Mouse (Mus musculus) left cerebral cortex, adult 8-10 months (tissue): ENCODE results near the gene Qprt. TPM values are rescaled to one million over a fixed set of nuclear protein-coding genes. Genes with fewer than 3 reads are reported as not detected.
"Not testable (repeated sequence)": the region's sequence is repeated elsewhere in the genome, so short reads cannot be mapped to it uniquely, and the experiment has no call there.

ENCODE experiments used
- DNase-seq, 2 experiments: peaks; one replicate each; pipeline ENCODE4 v3.0.0; 2022; ENCODE audit warnings: low spot score in 2 of 2
- total RNA-seq, 4 experiments: library from RNA; stranded (reverse); gene quantifications; 2 replicates each; pipeline ENCODE4 v1.2.4; 2022

Gene Qprt
- total RNA-seq, 4 experiments from 2014 or later: 0.19 to 0.50 (median 0.28) TPM; not detected in 1

GRCm38 (mm10) chr7:127099528-127099927, 22.5 kb downstream of the Qprt start:
- no peak for DNase-seq

GRCm38 (mm10) chr7:127098950-127099349, 23.1 kb downstream of the Qprt start:
- no peak for DNase-seq

GRCm38 (mm10) chr7:127098521-127098920, 23.5 kb downstream of the Qprt start:
- no peak for DNase-seq

- DNase-seq: no peak
Measured at GRCm38 (mm10) chr7:127096456-127096855, 25.6 kb downstream of the Qprt start.

- no peak for DNase-seq
Measured at GRCm38 (mm10) chr7:127093914-127094313, 28.1 kb downstream of the Qprt start.

GRCm38 (mm10) chr7:127091114-127091896, 30.7 kb downstream of the Qprt start, which contains the start of gene AI467606:
Gene AI467606, plus strand, starts transcription at chr7:127091359.
- DNase-seq: no peak

GRCm38 (mm10) chr7:127090154-127091113, 31.6 kb downstream of the Qprt start:
- no peak for DNase-seq

GRCm38 (mm10) chr7:127088901-127089845, 32.9 kb downstream of the Qprt start:
- DNase-seq: no peak

GRCm38 (mm10) chr7:127088083-127088482, 33.9 kb downstream of the Qprt start:
- DNase-seq: no peak

- not testable (repeated sequence) for DNase-seq
Measured at GRCm38 (mm10) chr7:127087278-127088010, 34.6 kb downstream of the Qprt start, which contains the start of gene Zg16. Gene Zg16, minus strand, starts transcription at chr7:127087328.

- not testable (repeated sequence) for DNase-seq
Measured at GRCm38 (mm10) chr7:127085751-127086150, 36.3 kb downstream of the Qprt start.

- DNase-seq: no peak
Measured at GRCm38 (mm10) chr7:127084794-127085193, 37.2 kb downstream of the Qprt start.

- DNase-seq: no peak
Measured at GRCm38 (mm10) chr7:127083689-127084088, 38.3 kb downstream of the Qprt start.

GRCm38 (mm10) chr7:127082995-127083394, 39.0 kb downstream of the Qprt start:
- DNase-seq: no peak

GRCm38 (mm10) chr7:127082271-127082670, 39.8 kb downstream of the Qprt start:
- DNase-seq: no peak

GRCm38 (mm10) chr7:127080045-127080444, 42.0 kb downstream of the Qprt start:
- no peak for DNase-seq

- DNase-seq: no peak
Measured at GRCm38 (mm10) chr7:127077692-127078091, 44.3 kb downstream of the Qprt start.

- DNase-seq: no peak
Measured at GRCm38 (mm10) chr7:127076188-127076587, 45.8 kb downstream of the Qprt start.

- no peak for DNase-seq
Measured at GRCm38 (mm10) chr7:127073221-127073620, 48.8 kb downstream of the Qprt start.

GRCm38 (mm10) chr7:127070871-127071413, 51.1 kb downstream of the Qprt start:
- no peak for DNase-seq
